Mouse (Mus musculus): ENCODE data around the gene Wnt11. TPM values are rescaled to one million over a fixed set of nuclear protein-coding genes. Genes with fewer than 3 reads are reported as not detected.

Wnt11 gene
- total RNA-seq, 4 experiments from 2014 or later, result 0.59 to 1.5 (median 1.2) TPM

Other genes with a start within 250 kb of the Wnt11 start
- gene Emsy, start 178.3 kb upstream of the Wnt11 start, total RNA-seq (2022), result 10 to 100 TPM; 29.7 to 43.5 (median 36.3) TPM
- 10 to 100 TPM; 62.2 to 74.9 (median 66.0) TPM for gene Thap12, start 132.0 kb upstream of the Wnt11 start, total RNA-seq (2022)

All from adrenal gland, adult 8-10 months (tissue).